Mouse (Mus musculus) limb, embryonic 11.5 days (tissue): ENCODE results near the gene Rhd. TPM values are rescaled to one million over a fixed set of nuclear protein-coding genes. Genes with fewer than 3 reads are reported as not detected.
"Not testable (repeated sequence)": the region's sequence is repeated elsewhere in the genome, so short reads cannot be mapped to it uniquely, and the experiment has no call there.

Experiments
- ATAC-seq: fragments of 200-750 bp; cut with Nextera tagmentation; 2 replicates; pipeline ENCODE4 v1.8.0; 2017; ENCODE audit warnings: low read depth; ENCODE audit not compliant: insufficient number of reproducible peaks, low FRiP score, low TSS enrichment
- DNase-seq: peaks from one replicate; pipeline ENCODE4 v3.0.0-alpha.2; 2015; ENCODE audit warnings: low spot score
- H3K27ac ChIP-seq: fragments of 300-500 bp; sonication (generic); replicated peaks from 2 replicates; pipeline ENCODE4 v1.5.1; 2014; ENCODE audit warnings: low read depth, mild to moderate bottlenecking, low read length
- H3K27me3 ChIP-seq: fragments of 300-500 bp; sonication (generic); 2 replicates; pipeline ENCODE4 v1.6.1; 2014; ENCODE audit warnings: mild to moderate bottlenecking, low read length, mixed read lengths; ENCODE audit not compliant: control insufficient read depth, insufficient read depth
- H3K36me3 ChIP-seq: fragments of 300-500 bp; sonication (generic); 2 replicates; pipeline ENCODE4 v1.6.1; 2014; ENCODE audit warnings: mild to moderate bottlenecking, low read length, moderate library complexity, mixed read lengths; ENCODE audit not compliant: control insufficient read depth, insufficient read depth
- H3K4me1 ChIP-seq: fragments of 300-500 bp; sonication (generic); 2 replicates; pipeline ENCODE4 v1.6.1; 2014; ENCODE audit warnings: low read length, mixed read lengths; ENCODE audit not compliant: control insufficient read depth, insufficient read depth
- H3K4me2 ChIP-seq: fragments of 300-500 bp; sonication (generic); 2 replicates; pipeline ENCODE4 v1.6.1; 2014; ENCODE audit warnings: low read depth, mild to moderate bottlenecking, moderate library complexity; ENCODE audit not compliant: severe bottlenecking
- H3K4me3 ChIP-seq: fragments of 300-500 bp; sonication (generic); 2 replicates; pipeline ENCODE4 v1.5.1; 2014; ENCODE audit warnings: low read depth, low read length
- H3K9ac ChIP-seq: fragments of 300-500 bp; sonication (generic); 2 replicates; pipeline ENCODE4 v1.6.1; 2014; ENCODE audit warnings: mild to moderate bottlenecking, low read length
- H3K9me3 ChIP-seq: fragments of 300-500 bp; sonication (generic); 2 replicates; pipeline ENCODE4 v1.6.1; 2016; ENCODE audit warnings: low read length; ENCODE audit not compliant: control insufficient read depth
- WGBS: fragments of 180-500 bp; shearing (Covaris S2); extraction: QIAGEN DNeasy Blood & Tissue Kit; methylation state at CpG from one replicate; pipeline ENCODE4 v1.1.7; 2014; 5-methylcytosine and 5-hydroxymethylcytosine counted together
- polyA plus RNA-seq: library from polyadenylated mRNA; unstranded; fragments of >200 nt; fragmentation: Nextera tagmentation; extraction: Ambion mirVana; gene quantifications from 2 replicates; pipeline ENCODE4 v1.2.1, GENCODE M21; 2014

The Rhd gene
- polyA plus RNA-seq = 12.6 and 14.8 TPM in 2 replicates

DNA sequence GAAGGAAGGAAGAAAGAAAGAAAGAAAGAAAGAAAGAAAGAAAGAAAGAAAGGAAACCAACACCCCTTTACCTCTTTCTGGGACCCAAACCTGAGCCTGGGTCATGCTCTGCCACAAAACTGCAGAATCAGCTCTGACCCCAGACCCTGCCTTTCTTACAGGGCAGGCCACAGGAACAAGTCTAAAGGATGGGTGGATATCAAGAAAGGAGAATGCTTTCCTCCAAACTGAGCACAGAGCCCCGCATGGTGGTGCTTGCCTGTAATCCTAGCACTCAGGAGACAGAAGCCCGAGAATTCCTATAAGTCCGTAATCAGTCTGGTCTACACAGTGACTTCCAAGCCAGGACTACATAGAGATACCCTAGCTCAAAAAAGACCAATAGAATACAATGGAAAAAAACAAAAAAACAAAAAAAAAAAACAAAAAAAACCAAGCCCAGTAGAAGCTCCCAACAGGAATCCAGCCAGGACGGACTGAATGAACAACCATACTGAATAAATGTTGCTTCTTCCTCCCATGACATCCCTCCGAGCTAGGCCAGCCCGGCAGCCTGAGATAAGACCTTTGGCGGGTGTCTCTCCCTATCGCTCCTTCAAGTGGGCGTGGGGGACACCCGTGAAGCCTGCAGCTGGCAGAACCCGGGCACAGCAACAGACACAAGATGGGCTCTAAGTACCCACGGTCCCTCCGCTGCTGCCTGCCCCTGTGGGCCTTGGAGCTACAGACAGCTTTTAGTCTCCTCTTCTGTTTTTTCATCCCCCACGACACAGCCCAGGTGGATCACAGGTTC lies at the start of gene Rhd:
Gene Rhd, plus strand, starts transcription at position 600 of the 793 bp plus-strand sequence.
- H3K27ac ChIP-seq = no peak within 1 kb of the TSS
- H3K27me3 ChIP-seq = peaks cover 8% of the 10 kb centered on the region
- no peak within 1 kb of the TSS for H3K4me2 ChIP-seq
- ATAC-seq (no peak), DNase-seq (no peak)
- H3K4me3 ChIP-seq = no peak within 1 kb of the TSS
- H3K9me3 ChIP-seq = no peaks in the 10 kb centered on the region
- H3K4me1 ChIP-seq = peaks cover 4% of the 10 kb centered on the region; the same call in 1 of the 2 replicates
- H3K36me3 ChIP-seq = no peaks in the 10 kb centered on the region
- no peak within 1 kb of the TSS for H3K9ac ChIP-seq
- 71% methylated on average over 14 of the region's 14 CpGs for WGBS

DNA sequence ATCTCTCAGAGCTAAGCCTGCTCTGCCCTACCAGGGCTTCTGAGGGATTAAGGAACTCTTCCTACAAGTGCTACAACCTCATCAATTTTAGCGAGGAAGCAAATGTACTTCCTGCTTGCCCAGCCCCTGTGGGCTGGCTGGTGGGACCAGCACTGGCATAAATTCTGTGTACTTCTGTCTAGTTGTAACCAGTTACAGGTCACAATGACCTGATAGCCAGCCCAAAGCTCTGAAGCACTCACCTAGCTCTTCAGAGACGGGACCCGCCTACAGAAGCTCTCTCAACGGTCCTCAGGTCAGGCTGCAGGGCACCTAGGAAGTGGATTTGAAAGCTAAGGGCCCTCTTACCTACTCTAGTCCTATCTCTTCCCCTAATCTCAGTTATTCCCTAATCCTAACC lies 46.6 kb upstream of the Rhd start:
- no peaks in the 10 kb centered on the region for H3K4me1 ChIP-seq
- no peak overlapping the region for H3K4me2 ChIP-seq
- no peaks in the 10 kb centered on the region for H3K9me3 ChIP-seq
- no peak overlapping the region for H3K4me3 ChIP-seq
- ATAC-seq (no peak), DNase-seq (no peak)
- no peak overlapping the region for H3K9ac ChIP-seq
- WGBS = 89% methylated on average over 4 of the region's 4 CpGs
- H3K36me3 ChIP-seq = peaks cover 6% of the 10 kb centered on the region; the same call in 1 of the 2 replicates
- H3K27ac ChIP-seq = no peak overlapping the region
- no peaks in the 10 kb centered on the region for H3K27me3 ChIP-seq

- Histone ChIP-seq H3K4me2 (no peak overlapping the region), H3K4me1 (no peaks in the 10 kb centered on the region), H3K4me3 (no peak overlapping the region), H3K9me3 (no peaks in the 10 kb centered on the region), H3K27ac (no peak overlapping the region), H3K27me3 (no peaks in the 10 kb centered on the region), H3K9ac (no peak overlapping the region), H3K36me3 (0 out of 2 replicates have a peak, but pooled peaks cover 6% of the 10 kb centered on the region)
- WGBS = 82% methylated on average over 1 of the region's 1 CpGs
- ATAC-seq (no peak), DNase-seq (no peak)
Measured at GRCm38 (mm10) chr4:134821061-134821460, 43.3 kb upstream of the Rhd start.

DNA sequence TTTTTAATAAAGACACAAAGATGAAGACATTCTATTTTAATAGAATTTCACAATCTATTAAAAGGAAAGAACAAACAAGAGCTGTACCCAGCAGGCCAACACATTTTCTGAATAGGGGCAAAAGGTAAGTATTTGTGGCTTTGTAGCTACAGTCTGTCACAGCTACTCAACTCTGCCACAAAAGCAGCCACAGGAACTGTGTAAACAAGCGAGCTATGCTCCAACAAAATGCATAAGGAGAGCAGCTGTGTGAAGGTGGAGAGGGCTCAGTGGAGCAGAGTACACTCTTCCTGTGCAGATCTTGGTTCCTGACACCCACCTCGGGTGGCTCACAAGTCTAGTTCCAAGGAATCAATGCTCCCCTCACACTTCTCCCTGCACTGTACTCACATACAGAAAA lies 40.8 kb upstream of the Rhd start:
- H3K27ac ChIP-seq = no peak overlapping the region
- H3K9ac ChIP-seq = no peak overlapping the region
- H3K36me3 ChIP-seq = peaks cover 7% of the 10 kb centered on the region; the same call in 1 of the 2 replicates
- no peaks in the 10 kb centered on the region for H3K27me3 ChIP-seq
- WGBS = 88% methylated on average over 2 of the region's 2 CpGs
- no peak for DNase-seq
- no peak overlapping the region for H3K4me3 ChIP-seq
- ATAC-seq = no peak
- H3K4me2 ChIP-seq = no peak overlapping the region
- H3K9me3 ChIP-seq = no peaks in the 10 kb centered on the region
- no peaks in the 10 kb centered on the region for H3K4me1 ChIP-seq

- not testable (repeated sequence) for H3K36me3 ChIP-seq
Measured at GRCm38 (mm10) chr4:134825864-134826263, 38.5 kb upstream of the Rhd start.

GRCm38 (mm10) chr4:134826348-134826747 lies 38.0 kb upstream of the Rhd start:
- Histone ChIP-seq H3K9ac (no peak overlapping the region), H3K36me3 (peaks cover 9% of the 10 kb centered on the region; the same call in 1 of the 2 replicates), H3K4me2 (no peak overlapping the region), H3K27ac (no peak overlapping the region), H3K9me3 (no peaks in the 10 kb centered on the region), H3K27me3 (no peaks in the 10 kb centered on the region), H3K4me1 (no peaks in the 10 kb centered on the region), H3K4me3 (no peak overlapping the region)
- DNase-seq (no peak), ATAC-seq (no peak)

More at GRCm38 (mm10) chr4:134825864-134826263, 38.5 kb upstream of the Rhd start:
- not testable (repeated sequence) for H3K4me1 ChIP-seq, DNase-seq, H3K4me2 ChIP-seq, H3K9ac ChIP-seq, H3K9me3 ChIP-seq, H3K27ac ChIP-seq, ATAC-seq, H3K4me3 ChIP-seq, H3K27me3 ChIP-seq
- WGBS = 96% methylated on average over 10 of the region's 11 CpGs

GRCm38 (mm10) chr4:134827806-134828205 lies 36.5 kb upstream of the Rhd start:
- Histone ChIP-seq H3K9ac (no peak overlapping the region), H3K4me1 (no peaks in the 10 kb centered on the region), H3K36me3 (peaks cover 9% of the 10 kb centered on the region; the same call in 1 of the 2 replicates), H3K27ac (no peak overlapping the region), H3K27me3 (no peaks in the 10 kb centered on the region), H3K4me2 (no peak overlapping the region), H3K4me3 (no peak overlapping the region), H3K9me3 (no peaks in the 10 kb centered on the region)
- DNase-seq (no peak), ATAC-seq (no peak)
- 91% methylated on average over 11 of the region's 11 CpGs for WGBS

- no peak overlapping the region for H3K27ac ChIP-seq
Measured at GRCm38 (mm10) chr4:134831934-134832333, 32.4 kb upstream of the Rhd start.

More at GRCm38 (mm10) chr4:134831934-134832333, 32.4 kb upstream of the Rhd start:
- DNase-seq (no peak), ATAC-seq (no peak)
- WGBS = 87% methylated on average over 3 of the region's 3 CpGs
- Histone ChIP-seq H3K4me3 (no peak overlapping the region), H3K9me3 (no peaks in the 10 kb centered on the region), H3K36me3 (peaks cover 7% of the 10 kb centered on the region; the same call in 1 of the 2 replicates), H3K9ac (no peak overlapping the region), H3K4me1 (no peaks in the 10 kb centered on the region), H3K27me3 (no peaks in the 10 kb centered on the region), H3K4me2 (no peak overlapping the region)
